Mouse (Mus musculus): Measurements from ENCODE around the gene Limch1. TPM values are rescaled to one million over a fixed set of nuclear protein-coding genes. Genes with fewer than 3 reads are reported as not detected.

Gene Limch1
- total RNA-seq, 2 experiments from 2014 or later, result 117 TPM

DNA sequence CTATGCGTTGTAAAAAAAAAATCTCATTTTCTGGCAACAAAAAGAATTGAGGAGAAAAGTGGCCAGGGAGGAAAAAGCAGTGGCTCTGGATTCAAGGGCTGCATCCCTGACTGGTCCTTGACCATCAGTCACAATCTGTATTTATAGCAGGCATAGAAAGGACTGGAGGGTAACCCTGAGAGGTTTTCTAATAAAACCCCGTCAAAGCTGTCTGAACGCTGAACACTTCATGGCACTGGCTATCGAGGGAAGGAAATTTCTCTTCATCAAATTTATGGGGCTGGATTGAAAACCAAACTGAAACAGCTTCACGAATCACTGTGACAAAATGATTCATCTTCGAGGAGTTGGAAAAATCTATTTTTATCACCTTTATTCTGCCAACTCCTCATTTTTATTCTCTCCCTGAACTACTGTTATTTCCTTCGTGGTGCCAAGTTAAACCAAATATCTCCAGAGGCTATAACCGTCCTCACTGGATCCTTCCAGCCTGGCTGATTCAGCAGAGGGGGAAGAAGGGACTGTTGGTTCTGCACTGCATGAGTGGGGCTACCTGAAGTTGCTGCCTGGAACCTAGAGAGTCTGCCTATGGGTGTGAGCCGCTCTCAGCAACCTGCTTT lies 153.3 kb downstream of the Limch1 start:
- intact Hi-C loops (cut with DNase I; ENCODE audit: low total_unique reads), result no loop called here
- DNase-seq, result no peak

DNA sequence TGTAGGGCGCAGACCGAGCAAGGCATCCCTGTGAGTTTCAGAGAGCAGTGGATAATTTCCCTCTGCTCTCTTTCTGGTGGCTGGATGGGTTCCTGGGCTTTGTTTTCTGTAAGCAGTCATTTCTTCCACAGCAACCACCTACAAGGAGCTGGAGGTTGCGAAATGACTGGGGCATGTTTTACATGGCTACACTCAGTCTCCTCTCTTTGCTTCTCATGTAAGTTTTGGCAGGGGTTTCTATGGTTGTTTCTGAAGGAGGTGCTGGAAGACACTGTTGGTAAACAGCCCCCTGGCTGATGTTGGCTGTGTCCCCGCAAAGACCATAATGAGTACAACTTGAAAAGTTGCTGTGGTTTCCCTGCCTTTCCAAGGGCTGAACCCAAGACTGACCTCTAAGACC lies 155.5 kb downstream of the Limch1 start:
- DNase-seq, result no peak
- intact Hi-C loops (cut with DNase I; ENCODE audit: low total_unique reads), result no loop called here

DNA sequence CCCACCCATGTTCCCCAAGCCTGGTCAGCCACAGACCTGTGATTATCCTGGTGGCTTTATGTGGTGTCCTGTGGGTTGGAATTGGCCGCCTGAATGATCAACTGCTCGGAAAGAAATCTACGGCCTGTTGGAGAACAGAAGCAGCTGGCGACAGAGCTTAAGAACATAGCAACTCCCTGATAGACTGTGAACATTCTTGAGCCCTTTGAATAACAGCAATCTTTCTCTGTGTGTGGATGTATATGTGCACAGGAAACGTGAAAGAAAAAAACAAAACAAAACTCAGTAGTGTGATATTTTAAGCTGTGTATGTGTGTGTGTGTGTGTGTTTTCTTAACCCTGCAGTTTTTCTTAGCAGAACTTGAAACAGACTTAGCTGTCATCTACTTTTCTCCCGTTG lies 159.2 kb downstream of the Limch1 start:
- DNase-seq, result no peak
- intact Hi-C loops (cut with DNase I; ENCODE audit: low total_unique reads), result no loop called here

DNA sequence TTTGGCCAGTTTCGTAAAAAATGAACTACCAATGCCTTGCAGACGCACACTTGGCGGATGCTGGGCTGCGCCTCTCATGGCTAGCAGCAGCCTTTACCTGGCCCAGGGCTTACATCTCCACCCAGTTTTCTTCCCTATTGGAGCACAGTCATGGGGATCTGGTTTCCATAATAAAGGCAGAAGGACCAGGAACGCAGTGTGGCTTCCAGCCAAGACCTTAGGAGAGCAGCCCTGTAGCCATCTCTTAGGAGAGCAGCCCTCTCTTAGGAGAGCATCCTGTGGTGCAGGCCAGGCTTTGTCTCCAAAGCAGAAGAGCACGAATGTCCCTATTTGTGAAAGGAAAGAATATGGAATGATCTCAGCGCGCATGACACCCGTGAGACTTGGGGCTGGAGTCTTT lies 163.3 kb downstream of the Limch1 start:
- intact Hi-C loops (cut with DNase I; ENCODE audit: low total_unique reads), result no loop called here
- DNase-seq, result no peak

DNA sequence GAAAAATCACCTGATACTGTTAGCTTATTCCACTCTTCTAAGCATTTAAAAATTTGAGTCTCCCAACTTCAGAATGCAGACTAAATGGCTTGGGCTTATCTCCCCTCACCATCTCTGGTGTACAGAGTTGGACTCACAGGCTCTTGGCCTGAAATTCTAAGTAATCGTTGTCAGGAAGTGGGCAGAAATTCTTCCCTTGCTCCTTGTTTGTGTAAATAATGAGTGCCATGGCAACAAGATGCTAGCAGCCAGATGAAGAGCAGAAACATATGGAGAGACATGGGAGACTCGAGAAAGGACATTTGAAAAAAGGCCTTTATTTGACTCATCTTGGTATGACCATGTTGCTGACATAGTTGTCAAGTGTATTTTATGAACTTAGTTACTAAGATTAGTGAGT lies 164.3 kb downstream of the Limch1 start:
- intact Hi-C loops (cut with DNase I; ENCODE audit: low total_unique reads), result no loop called here
- no peak for DNase-seq

DNA sequence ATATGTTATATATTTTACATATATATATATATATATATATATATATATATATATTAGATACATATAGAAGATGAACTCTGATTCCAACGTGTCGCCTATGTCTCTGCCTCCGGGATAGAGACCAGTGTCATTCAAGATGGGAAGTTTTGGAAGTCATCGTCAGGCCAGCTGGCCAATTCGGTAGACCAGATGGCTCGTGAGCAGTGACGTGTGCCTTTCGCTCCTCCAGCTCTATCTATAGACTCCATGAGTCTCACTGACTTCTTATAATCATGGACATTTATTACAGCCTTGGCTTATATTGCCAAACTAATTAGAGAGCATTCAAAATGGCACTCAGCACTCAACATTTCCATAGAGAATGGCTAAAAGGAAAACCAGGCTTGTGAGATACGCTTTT lies 165.0 kb downstream of the Limch1 start:
- DNase-seq, result no peak
- intact Hi-C loops (cut with DNase I; ENCODE audit: low total_unique reads), result no loop called here

DNA sequence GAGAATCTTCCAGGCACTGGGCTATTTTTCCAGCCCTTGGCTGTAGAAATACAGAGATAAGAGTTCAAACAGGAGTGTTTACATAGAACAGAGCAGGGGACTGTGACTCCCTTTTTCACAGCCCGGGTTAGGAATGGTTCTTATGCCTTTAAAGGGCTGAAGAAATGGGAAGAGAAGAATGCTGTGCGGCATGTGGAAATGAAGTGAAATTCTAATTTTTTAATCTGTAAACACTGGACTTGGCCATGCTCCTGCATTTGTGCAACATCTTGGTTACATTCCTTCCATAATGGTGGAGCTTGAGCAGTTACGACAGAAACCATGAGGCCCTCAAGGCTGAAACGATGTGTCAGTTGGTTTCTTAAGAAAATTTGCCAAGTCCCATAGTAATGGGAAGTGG lies 165.4 kb downstream of the Limch1 start:
- DNase-seq, result no peak
- intact Hi-C loops (cut with DNase I; ENCODE audit: low total_unique reads), result no loop called here

DNA sequence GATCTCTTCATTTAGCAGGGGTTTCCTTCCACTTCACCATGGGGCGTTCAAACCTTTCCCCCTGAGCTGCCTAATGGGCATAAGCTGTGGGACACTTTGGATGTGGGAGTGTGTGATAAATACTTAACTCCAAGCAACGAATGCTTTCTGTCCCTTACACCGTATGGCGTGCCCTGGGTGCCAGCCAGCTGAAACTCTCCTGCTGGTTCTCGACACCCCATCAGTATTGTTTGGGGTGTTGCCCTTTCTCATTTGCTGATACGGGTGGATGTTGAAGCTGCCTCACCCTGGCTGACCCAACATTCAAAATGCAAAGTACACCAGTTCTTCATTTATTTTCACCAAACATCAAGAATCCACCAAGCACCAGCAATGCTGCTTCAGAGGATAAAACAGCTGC lies 168.2 kb downstream of the Limch1 start:
- DNase-seq, result no peak
- intact Hi-C loops (cut with DNase I; ENCODE audit: low total_unique reads), result no loop called here

DNA sequence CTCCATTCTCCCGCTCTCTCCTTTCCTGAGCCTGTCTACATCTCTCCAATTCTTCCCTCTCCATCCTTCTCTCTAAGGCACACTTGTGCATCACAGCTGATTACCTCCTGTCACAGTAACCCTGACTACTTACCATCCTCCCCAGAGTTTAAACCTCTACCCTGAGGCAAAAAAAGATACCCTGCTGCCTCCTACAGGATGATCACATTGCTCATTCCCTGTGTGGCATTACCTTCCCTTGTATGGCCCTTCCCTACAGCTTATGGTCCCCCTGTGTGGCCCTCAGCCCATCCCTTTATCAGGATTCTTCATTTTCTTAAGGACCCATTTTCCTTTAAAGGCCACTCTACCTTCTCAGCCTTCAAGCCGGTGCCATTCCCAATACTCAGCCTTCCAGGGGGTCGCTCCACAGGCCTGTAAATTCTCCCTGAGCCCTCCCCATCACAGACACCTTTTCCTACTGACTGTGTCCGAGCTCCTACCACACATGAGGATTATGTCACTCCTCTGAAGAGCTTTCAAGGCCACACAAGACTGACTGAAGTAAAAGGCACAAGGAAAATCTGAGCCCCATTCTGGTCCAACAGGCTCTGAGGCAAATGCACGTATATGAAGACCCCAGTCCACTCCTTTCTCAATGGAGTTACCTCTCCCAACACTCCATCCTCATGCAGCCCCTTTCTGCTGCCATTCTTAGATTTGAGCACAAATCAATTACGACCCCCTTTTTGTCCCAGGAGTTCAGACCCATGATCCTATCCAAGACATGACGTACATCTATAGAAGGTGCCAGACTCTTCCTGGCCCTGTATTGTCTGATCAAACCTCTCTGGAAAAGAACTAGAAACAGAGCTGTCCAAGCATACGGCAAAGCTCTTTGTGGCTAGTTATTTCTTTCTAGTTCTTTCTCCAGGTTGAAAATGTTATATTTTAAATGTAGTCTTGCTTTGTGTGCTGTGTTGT lies 172.0 kb downstream of the Limch1 start:
- intact Hi-C loops (cut with DNase I; ENCODE audit: low total_unique reads), result no loop called here
- no peak for DNase-seq

DNA sequence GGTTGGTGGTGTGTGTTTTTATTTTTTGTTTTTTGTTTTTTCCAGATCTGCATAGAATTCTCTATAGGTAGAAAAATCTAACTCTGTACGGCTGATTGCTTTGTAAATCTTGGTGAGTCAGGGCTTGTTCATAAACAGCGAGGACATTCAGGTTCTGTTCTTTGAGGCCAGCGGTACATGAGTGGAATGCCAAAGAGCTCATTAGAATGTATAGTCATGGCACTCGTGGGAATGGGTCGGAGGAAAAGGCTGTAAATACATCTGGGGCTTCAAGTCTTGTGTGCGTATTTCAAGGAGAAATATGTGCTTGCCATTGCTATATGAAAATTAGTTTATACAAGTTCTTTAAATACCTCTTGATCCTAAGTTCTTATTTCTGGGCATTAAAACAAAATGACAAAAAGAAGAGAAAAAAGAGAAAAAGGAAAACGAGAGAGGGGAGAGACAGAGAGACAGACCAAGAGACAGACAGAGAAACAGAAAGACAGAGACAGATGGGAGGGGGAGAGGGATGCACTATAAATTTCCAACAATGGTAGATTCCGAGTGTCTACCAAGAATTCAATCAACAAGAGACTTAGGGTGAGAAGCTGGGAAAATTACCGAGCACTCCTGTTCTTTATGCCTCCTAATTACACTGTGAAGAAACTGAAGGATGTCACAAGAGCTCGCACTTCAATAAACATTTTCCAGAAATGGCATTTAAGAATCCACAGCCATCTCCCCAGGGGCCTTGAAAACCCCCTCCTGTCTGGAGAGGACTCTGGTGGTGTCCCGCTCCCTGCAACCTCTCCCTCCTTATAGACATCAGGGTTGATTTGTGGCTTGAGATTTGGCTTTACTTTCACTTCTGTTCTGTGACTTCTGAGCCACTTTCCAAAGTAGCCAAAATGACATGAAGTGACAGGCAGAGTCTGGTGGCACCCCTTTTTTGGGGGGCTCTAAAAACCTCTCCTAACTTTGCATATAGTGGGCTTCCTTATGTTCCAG lies 173.0 kb downstream of the Limch1 start:
- DNase-seq, result no peak
- intact Hi-C loops (cut with DNase I; ENCODE audit: low total_unique reads), result no loop called here

DNA sequence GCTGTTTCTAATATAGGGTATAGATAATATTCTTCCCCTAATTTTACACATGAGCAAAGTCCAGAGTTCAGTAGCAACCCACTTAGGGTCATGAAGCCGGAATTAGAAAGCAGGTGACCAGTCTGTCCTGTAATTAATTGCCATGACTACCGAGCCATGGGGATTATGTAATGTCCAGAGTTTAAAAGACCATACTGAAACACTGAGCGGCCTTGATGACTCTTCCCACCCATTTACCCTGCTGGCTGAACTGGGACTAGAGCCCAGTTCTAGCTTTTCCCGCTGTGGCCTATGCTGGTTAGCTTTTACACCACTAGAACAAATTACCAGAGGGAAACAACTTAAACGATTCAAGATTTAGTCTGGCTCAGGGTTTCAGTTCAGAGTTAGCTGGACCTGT lies 177.0 kb downstream of the Limch1 start:
- intact Hi-C loops (cut with DNase I; ENCODE audit: low total_unique reads), result no loop called here

DNA sequence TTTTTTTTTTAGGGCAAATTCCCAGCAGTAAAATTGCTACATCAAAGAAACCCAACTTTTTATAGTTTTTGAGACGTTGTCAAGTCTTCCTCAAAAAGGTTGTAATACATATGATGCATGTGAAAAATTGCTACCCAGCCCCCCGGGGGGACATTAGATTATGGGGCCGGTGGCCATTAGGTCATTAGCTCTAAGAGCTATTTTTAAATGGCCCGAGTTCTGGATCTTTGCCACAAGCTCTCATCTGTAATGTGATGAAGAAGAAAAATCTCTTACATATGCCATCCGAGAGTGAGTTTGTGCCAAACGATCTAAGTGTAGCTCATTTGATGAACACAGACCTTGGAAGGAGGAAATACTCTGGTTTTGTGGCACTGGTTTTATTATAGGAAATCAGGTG lies 183.7 kb downstream of the Limch1 start:
- intact Hi-C loops (cut with DNase I; ENCODE audit: low total_unique reads), result no loop called here
- no peak for DNase-seq

More for the DNA sequence above, 177.0 kb downstream of the Limch1 start:
- DNase-seq, result no peak

DNA sequence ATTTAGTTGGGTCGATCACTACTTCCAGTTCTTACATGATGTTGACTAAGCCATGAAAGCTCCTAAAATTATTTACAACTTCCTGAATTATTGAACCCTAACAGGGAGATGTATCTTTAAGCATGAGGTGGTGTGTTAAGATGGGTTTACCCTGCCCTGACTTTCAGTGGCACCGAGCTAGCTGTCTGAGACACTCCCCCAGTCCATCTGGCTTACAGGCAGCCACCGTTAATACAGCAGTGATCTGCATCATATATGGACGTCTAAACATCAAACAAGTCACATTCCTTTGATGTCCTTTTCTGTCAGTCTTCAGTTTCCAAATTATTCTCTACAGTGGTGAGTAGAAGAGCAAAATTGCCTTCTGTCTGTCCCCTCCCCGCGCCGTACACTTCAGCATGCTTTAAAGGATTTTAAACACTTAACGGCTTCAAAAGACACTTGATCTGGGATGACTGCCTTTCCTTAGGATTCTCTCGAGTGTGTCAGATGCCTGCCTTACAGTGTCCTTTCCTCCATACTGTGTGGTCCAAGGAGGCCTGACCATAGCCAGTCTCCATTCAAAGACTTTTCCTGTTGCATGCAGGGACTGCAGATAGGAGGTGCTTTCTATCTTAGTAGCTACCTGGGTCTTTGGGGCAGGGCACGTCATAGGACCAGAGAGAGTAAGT lies 187.6 kb downstream of the Limch1 start:
- intact Hi-C loops (cut with DNase I; ENCODE audit: low total_unique reads), result no loop called here
- DNase-seq, result no peak

DNA sequence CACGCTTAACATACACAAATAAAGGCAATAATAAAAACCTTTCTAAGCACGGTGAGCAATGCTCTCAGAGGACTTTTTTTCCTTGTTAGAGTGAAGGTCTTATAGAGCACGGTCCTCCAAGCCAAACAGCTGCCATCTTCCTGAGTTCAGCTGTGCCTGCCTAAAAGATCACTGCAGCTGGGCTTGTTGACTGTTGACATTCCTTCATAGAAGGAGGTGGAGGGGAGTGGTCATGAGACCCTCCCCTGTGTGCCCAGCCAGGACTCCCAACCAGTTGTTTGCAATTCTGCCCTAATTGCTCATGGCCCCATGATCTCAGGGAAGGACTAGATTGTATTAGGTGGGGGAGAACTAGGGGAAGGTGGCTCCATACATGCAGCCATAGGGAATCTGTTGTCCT lies 189.0 kb downstream of the Limch1 start:
- intact Hi-C loops (cut with DNase I; ENCODE audit: low total_unique reads), result no loop called here
- no peak for DNase-seq

DNA sequence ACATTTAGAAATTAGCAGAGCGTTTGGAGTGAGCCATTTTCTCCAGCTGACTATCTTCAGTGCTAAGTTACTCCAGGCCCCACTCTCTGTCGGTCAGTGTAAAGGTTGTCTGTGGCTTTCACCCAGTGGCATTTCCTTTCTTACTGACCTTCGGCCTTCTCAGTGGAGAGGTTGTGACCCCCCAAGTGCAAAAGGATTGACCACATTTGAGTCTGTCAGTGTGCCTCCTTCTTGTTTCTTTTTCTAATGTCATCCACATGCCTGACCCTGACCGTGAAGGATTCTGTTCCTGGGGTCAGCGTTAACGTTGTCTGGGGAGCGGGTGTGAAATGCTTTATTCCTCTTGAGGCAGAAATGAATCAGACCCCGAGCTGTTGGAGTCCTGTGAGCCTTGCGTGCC lies 191.7 kb downstream of the Limch1 start:
- intact Hi-C loops (cut with DNase I; ENCODE audit: low total_unique reads), result no loop called here
- DNase-seq, result no peak

DNA sequence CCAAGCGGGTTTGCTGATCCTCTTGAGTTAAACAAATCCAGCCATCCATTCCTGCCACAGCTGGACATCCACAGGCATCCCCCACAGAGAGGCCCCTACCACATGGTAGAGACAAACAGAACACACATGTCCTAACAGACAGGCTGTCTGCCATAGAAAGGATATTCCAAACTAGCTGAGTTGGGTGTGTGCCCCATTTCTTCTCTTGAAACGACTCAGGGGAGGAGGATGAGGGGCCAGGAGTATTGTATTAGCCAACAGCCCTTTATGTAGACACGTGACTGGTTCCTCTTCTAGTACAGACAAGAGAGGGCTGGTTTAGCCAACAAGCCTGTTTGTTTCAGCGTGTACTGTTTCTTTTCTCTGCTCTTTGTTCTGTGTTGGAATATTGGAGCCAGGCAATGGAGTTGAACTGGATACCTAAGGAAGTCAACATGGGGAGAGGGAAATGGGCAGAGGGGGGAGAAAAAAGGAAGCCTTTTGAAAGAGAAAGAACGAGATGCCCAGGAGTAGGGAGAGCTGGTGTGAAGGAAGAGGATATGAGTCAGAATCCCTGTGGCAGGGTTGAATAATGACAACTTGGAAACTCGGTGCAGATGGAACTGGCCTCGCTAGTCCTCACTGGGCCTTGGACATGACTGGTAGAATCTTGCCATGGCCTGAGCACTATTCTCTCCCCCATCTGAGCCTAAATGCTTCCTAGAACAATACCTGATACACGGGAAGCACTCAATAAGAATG lies 196.3 kb downstream of the Limch1 start:
- intact Hi-C loops (cut with DNase I; ENCODE audit: low total_unique reads), result no loop called here
- DNase-seq, result no peak

DNA sequence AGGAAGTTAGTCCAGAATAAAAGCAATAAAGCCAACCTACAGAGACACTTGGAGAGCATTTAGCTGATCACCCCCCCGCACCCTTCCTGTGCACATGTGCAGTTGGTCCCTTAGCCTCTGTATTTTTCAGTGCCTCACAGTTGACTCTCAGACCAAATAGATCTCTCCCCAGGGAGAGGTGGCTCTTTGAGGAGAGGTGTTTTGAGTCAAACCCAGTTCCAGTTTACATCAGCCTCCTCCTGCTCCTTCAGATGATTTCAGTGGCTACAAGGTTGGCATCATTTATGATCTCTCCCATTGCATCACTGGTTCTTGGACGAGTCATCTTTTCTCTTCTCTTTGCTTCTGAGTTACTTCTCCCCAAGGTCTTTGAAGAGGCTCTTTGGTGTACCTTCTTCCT lies 197.3 kb downstream of the Limch1 start:
- DNase-seq, result no peak
- intact Hi-C loops (cut with DNase I; ENCODE audit: low total_unique reads), result no loop called here

DNA sequence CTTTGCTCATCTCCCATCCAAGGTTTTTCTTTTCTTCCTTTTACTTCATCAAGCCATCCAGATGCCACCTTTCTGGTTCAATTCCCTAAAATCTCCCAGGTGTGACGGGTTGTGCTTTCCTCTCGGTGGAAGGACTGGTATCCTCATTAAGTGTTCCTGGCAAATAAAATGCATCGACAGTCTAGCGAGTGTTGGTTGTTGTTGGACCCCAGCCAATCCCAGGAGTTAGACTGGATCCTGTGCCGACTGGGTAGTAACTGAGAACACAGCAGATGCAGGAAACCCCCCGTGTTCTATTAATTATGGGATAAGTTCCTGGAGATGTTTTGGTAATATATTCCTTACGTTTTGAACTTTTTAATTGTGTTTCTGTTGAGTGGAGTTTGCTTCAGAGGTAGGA lies 197.9 kb downstream of the Limch1 start:
- intact Hi-C loops (cut with DNase I; ENCODE audit: low total_unique reads), result no loop called here
- no peak for DNase-seq

DNA sequence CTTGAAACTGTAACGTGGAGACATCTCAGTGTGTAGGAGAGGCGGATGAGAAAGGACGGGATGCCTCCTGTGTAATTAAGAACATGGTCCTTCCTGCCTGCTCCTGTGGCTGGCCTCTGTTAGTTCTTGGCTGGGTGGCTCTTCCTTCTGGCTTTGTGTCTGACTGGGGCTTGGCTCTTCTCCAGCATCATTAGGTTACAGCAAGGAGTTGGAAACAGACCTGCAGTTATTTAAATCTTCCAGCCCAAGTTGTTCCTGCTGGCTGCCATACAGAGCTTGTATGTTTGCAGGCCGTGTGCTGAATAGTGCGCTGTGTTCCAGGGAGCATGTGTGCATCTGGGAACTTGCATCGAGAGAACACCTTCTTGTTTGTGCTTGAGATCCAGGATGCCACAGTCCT lies 202.3 kb downstream of the Limch1 start:
- DNase-seq, result peak; percentile 52
- intact Hi-C loops (cut with DNase I; ENCODE audit: low total_unique reads), result no loop called here
